Mouse (Mus musculus) adrenal gland, postnatal 4 days (tissue): ENCODE measurements around the gene Mettl8. TPM values are rescaled to one million over a fixed set of nuclear protein-coding genes. Genes with fewer than 3 reads are reported as not detected.

Source experiments
- DNase-seq, 2 experiments: peaks; one replicate each; pipeline ENCODE4 v3.0.0; 2021 to 2022; ENCODE audit warnings: low spot score in 2 of 2, mixed read lengths in 2 of 2
- total RNA-seq, 2 experiments: library from RNA; stranded (reverse); gene quantifications; 2 replicates each; pipeline ENCODE4 v1.2.3; 2021

Gene Mettl8
- total RNA-seq, 2 experiments from 2014 or later, result 15.7 to 17.9 TPM

GRCm38 (mm10) chr2:71037447-71037846, 17.9 kb downstream of the Mettl8 start:
- no peak for DNase-seq

- no peak for DNase-seq
Measured at GRCm38 (mm10) chr2:71033987-71034386, 21.4 kb downstream of the Mettl8 start.

GRCm38 (mm10) chr2:71033014-71033413, 22.4 kb downstream of the Mettl8 start:
- DNase-seq, result no peak

GRCm38 (mm10) chr2:71031973-71032794, 23.2 kb downstream of the Mettl8 start:
- no peak for DNase-seq

- DNase-seq, result no peak
Measured at GRCm38 (mm10) chr2:71030663-71031062, 24.7 kb downstream of the Mettl8 start.

GRCm38 (mm10) chr2:71027631-71028030, 27.8 kb downstream of the Mettl8 start:
- no peak for DNase-seq

- no peak for DNase-seq
Measured at GRCm38 (mm10) chr2:71026787-71027186, 28.6 kb downstream of the Mettl8 start.

- DNase-seq, result no peak
Measured at GRCm38 (mm10) chr2:71025576-71026315, 29.6 kb downstream of the Mettl8 start.

- DNase-seq, result no peak
Measured at GRCm38 (mm10) chr2:71023986-71024385, 31.4 kb downstream of the Mettl8 start.

- no peak for DNase-seq
Measured at GRCm38 (mm10) chr2:71022991-71023390, 32.4 kb downstream of the Mettl8 start.

- no peak for DNase-seq
Measured at GRCm38 (mm10) chr2:71020674-71021073, 34.7 kb downstream of the Mettl8 start.

GRCm38 (mm10) chr2:71019704-71020375, 35.5 kb downstream of the Mettl8 start:
- no peak for DNase-seq

GRCm38 (mm10) chr2:71019277-71019676, 36.1 kb downstream of the Mettl8 start:
- no peak for DNase-seq

- no peak for DNase-seq
Measured at GRCm38 (mm10) chr2:71013521-71013920, 41.9 kb downstream of the Mettl8 start.

GRCm38 (mm10) chr2:71011816-71012215, 43.6 kb downstream of the Mettl8 start:
- DNase-seq, result no peak

- no peak for DNase-seq
Measured at GRCm38 (mm10) chr2:71004354-71004753, 51.0 kb downstream of the Mettl8 start.

GRCm38 (mm10) chr2:71002509-71002908, 52.9 kb downstream of the Mettl8 start:
- no peak for DNase-seq

GRCm38 (mm10) chr2:70998771-70999170, 56.6 kb downstream of the Mettl8 start:
- no peak for DNase-seq

- no peak for DNase-seq
Measured at GRCm38 (mm10) chr2:70996438-70996837, 58.9 kb downstream of the Mettl8 start.

- no peak for DNase-seq
Measured at GRCm38 (mm10) chr2:70995900-70996299, 59.5 kb downstream of the Mettl8 start.

GRCm38 (mm10) chr2:70993740-70994139, 61.6 kb downstream of the Mettl8 start:
- no peak for DNase-seq

- peak in 1 of 2 experiments; percentile 21 for DNase-seq
Measured at GRCm38 (mm10) chr2:70992715-70993114, 62.7 kb downstream of the Mettl8 start.
